Mouse (Mus musculus): ENCODE data around the gene Mospd2.

Mospd2 gene

DNA sequence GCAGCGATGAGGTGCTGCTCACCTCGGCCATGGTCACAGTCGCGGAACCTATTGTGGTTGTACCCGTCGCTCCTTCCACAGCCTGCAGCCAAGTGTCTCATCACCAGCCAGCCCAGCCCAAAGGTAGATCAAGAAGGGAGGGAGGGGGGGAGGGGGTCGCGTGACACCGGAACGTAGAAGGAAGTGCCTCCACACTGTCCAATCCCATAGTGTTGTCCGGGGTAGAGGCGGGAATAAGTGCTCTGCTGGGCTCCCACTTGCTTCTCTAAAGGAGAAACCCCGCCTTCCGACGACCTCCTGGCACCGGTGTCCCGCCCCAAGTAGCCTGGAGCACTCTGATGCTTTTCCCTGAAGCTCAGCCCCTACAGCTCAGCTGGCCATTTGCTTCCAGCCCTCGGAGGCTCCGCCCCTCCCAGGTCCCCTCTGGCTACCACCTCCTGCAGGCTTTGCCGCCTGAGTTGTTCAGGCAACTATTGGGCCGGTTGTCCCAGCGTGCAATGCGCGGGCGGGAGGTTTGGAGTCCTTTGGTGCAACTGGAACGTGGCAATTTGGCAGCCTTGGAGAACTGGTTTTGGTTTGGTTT, at the start of gene Mospd2, which contains the start of gene Fancb:
Gene Mospd2, minus strand, starts transcription at position 183 of the 583 bp plus-strand sequence.
Gene Fancb, plus strand, starts transcription at position 400 of the 583 bp plus-strand sequence.
- DNase-seq (ENCODE audit: low read depth) = peak; percentile 58

DNA sequence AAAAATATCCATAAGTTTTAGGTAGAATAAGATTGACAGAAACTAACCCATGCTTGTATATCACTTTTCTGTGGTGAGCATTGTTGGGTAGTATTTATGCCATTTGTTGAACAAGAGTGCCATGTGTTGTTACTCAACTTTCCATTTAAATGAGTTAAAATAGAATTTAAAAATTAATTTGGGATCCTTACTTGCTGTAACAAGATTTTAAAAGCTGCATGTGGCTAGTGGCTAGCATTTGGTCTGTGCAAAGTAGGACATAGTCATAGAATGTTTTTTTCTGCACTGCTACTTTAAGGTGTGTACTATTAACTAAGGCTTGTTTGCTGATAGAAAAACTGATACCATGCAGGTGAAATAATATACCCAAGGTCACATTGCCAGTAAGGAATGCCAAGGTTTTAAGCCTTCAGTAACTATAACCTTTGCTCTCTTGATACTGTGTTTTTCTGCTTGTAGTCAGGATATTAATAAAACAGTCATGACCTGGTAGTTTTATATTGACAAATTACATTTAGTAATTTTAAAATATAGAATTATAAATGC, 24.7 kb upstream of the Mospd2 start, which contains the start of gene Gm17604:
Gene Gm17604, minus strand, starts transcription at position 51 of the 546 bp plus-strand sequence.
- DNase-seq (ENCODE audit: low read depth) = no peak

DNA sequence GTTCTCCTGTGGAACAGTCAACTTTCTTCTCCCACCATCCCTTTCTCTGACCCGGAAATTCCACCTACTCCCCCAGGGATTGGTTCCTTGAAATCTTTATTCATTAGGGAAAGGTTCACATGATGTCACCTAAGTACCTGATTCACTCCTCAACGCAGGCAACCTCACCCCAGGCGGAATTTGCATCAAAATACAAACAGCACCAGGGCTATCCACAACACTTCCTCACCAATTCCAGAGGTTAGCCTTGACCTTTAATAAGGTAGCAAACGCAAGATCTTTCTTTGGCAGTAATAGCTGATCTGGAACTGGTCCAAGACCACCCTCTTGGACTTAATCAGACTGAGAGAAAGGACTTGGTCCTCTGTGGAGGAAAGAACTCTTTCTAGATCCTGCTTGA, 23.0 kb upstream of the Mospd2 start:
- no peak for DNase-seq (ENCODE audit: low read depth)

- no peak for DNase-seq (ENCODE audit: low read depth)
These were observed 1.3 kb downstream of the Mospd2 start for GRCm38 (mm10) chrX:164978866-164979265.

GRCm38 (mm10) chrX:164971206-164971605, 9.0 kb downstream of the Mospd2 start:
- DNase-seq (ENCODE audit: low read depth) = no peak

DNA sequence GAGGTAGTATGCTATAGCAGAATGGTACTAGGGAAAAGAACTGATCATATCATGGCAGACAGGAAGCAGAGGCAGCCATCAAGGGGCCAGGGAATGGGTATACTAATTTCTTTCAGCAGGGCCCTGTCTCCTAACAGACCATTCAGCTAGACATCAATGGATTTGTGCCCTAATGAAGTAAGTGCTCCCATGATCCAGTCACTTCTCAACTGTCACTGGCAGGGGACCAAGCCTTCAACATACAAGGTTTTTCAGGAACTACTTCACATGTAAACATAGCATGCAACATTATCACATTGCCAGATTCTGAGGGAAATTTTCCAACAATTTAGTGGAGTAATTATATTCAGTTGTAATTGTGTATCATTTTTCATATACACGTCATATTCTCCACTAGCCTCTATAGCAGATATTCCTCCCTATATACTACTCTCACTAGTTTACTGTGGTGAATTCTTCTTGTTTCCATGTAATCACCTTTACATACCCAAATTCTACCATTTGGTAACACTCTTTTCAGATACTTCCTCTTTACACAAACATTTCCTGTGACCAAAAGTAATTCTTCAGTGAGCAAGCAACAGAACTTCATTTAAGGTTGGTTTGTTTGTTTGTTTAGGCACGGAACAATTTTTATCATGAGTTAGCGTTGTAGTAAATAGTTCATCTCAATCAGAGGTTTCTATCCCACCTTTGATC, 14.3 kb downstream of the Mospd2 start:
- DNase-seq (ENCODE audit: low read depth) = no peak

GRCm38 (mm10) chrX:164952601-164953375, 27.4 kb downstream of the Mospd2 start:
- no peak for DNase-seq (ENCODE audit: low read depth)

DNA sequence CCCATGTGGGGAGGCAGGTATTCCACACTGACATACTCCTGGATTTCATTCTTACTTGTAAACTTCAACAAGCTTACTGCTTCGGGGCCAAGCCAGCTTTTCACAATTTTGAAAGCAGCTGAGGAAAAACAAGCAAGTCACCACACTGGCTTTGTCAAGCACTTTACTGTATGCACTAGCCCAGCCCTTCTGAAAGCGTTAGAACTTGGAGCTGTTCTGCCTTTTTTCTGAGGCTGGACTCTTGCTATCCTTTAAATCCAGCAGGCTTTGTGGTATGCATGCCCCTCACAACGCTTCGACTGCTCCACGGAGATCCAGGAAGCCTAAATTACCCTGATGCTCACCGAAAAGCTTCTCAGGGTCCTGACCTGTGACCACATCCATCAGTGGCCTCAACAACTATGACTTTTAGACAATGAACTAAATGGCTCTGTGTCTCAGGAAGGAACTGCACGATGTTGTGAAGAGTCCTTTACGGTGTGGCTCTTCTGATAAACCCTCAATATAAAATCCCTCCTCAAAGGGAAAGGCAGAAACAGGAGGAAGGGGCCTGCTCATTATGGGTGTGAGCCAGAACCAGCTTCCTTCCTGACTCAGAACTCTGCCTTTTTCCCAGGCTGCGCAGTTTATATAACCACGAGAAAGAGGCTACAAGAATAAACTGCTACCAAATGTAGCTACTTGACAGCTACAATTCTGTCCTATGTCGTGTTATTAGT, 28.2 kb downstream of the Mospd2 start:
- no peak for DNase-seq (ENCODE audit: low read depth)

GRCm38 (mm10) chrX:164941540-164941939, 38.6 kb downstream of the Mospd2 start:
- no peak for DNase-seq (ENCODE audit: low read depth)

GRCm38 (mm10) chrX:164912993-164913392, 67.2 kb downstream of the Mospd2 start:
- no peak for DNase-seq (ENCODE audit: low read depth)

GRCm38 (mm10) chrX:164912186-164912585, 68.0 kb downstream of the Mospd2 start:
- no peak for DNase-seq (ENCODE audit: low read depth)

GRCm38 (mm10) chrX:164901847-164902246, 78.3 kb downstream of the Mospd2 start:
- DNase-seq (ENCODE audit: low read depth) = no peak

DNA sequence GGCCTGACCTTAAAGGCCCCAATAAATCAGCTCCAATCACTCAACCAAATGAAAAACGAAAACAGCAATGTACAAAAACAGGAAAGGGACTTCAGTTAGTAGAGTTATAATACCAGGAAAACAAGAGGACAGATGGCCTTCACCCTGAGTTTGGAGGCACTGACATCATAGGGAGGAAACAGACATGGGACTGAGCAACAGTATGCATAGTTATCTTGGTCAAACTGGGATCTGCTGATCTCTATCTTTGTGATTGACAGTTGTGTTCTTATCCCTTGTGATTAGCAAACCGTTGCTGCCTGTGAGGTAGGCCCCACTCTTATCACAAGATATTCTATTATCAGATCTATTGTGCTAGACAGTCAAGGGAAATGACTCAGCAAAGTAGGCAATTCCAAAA, 80.4 kb downstream of the Mospd2 start:
- no peak for DNase-seq (ENCODE audit: low read depth)

- DNase-seq (ENCODE audit: low read depth) = no peak
These were observed 93.9 kb downstream of the Mospd2 start for GRCm38 (mm10) chrX:164886260-164886659.

Measured in c-Kit-positive CD71-negative TER-119-negative erythroid progenitor cells, embryonic 14.5 days (primary cell).